Mouse (Mus musculus) common myeloid progenitor, adult 5-6 weeks (primary cell): ENCODE results near the gene Nudt15. TPM values are rescaled to one million over a fixed set of nuclear protein-coding genes. Genes with fewer than 3 reads are reported as not detected.
A peak's percentile ranks its signal among the peaks of the same experiment; 100 is the strongest.

Experiments
- ATAC-seq: replicated peaks from 2 replicates; pipeline ENCODE4 v1.8.0; 2016; ENCODE audit warnings: low read depth, mild to moderate bottlenecking, moderate TSS enrichment, inconsistent platforms; ENCODE audit not compliant: poor library complexity, severe bottlenecking
- total RNA-seq: library from RNA; stranded (forward); fragments of 200-1000, 187-1606 nt; gene quantifications from 2 replicates; pipeline ENCODE4 v1.2.3, GENCODE M21; 2017

Nudt15 gene
- total RNA-seq, 1 experiment from 2014 or later, result 5.2 TPM

GRCm38 (mm10) chr14:73508630-73509395 lies 39.2 kb downstream of the Nudt15 start:
- ATAC-seq, result no peak

- ATAC-seq, result peak; percentile 26
Measured at GRCm38 (mm10) chr14:73507702-73508376, 40.2 kb downstream of the Nudt15 start.

GRCm38 (mm10) chr14:73507200-73507599 lies 40.8 kb downstream of the Nudt15 start:
- ATAC-seq, result no peak

- ATAC-seq, result no peak
Measured at GRCm38 (mm10) chr14:73506283-73506682, 41.8 kb downstream of the Nudt15 start.

GRCm38 (mm10) chr14:73503237-73503933 lies 44.7 kb downstream of the Nudt15 start:
- no peak for ATAC-seq

GRCm38 (mm10) chr14:73502591-73503184 lies 45.4 kb downstream of the Nudt15 start:
- no peak for ATAC-seq

- ATAC-seq, result no peak
Measured at GRCm38 (mm10) chr14:73501721-73502120, 46.3 kb downstream of the Nudt15 start.

GRCm38 (mm10) chr14:73501283-73501682 lies 46.8 kb downstream of the Nudt15 start:
- ATAC-seq, result no peak

- ATAC-seq, result no peak
Measured at GRCm38 (mm10) chr14:73495753-73496152, 52.3 kb downstream of the Nudt15 start.

- ATAC-seq, result peak; percentile 74
Measured at GRCm38 (mm10) chr14:73494122-73494521, 53.9 kb downstream of the Nudt15 start.

- ATAC-seq, result no peak
Measured at GRCm38 (mm10) chr14:73493356-73493755, 54.7 kb downstream of the Nudt15 start.

- no peak for ATAC-seq
Measured at GRCm38 (mm10) chr14:73486641-73487040, 61.4 kb downstream of the Nudt15 start.

GRCm38 (mm10) chr14:73484366-73485110 lies 63.5 kb downstream of the Nudt15 start:
- no peak for ATAC-seq

- no peak for ATAC-seq
Measured at GRCm38 (mm10) chr14:73483516-73484229, 64.4 kb downstream of the Nudt15 start.

- no peak for ATAC-seq
Measured at GRCm38 (mm10) chr14:73479771-73480170, 68.3 kb downstream of the Nudt15 start.

- ATAC-seq, result no peak
Measured at GRCm38 (mm10) chr14:73478321-73478720, 69.7 kb downstream of the Nudt15 start.

- ATAC-seq, result no peak
Measured at GRCm38 (mm10) chr14:73477077-73477476, 71.0 kb downstream of the Nudt15 start.

- no peak for ATAC-seq
Measured at GRCm38 (mm10) chr14:73476361-73476934, 71.6 kb downstream of the Nudt15 start.

- no peak for ATAC-seq
Measured at GRCm38 (mm10) chr14:73475506-73475905, 72.5 kb downstream of the Nudt15 start.
